Mouse (Mus musculus) erythroblast, embryonic 14.5 days (primary cell): Measurements from ENCODE around the gene Kidins220. TPM values are rescaled to one million over a fixed set of nuclear protein-coding genes. Genes with fewer than 3 reads are reported as not detected.

Experiments used
- H3K27me3 ChIP-seq: 2 replicates; pipeline ENCODE4 v1.6.1; 2012; ENCODE audit warnings: inconsistent platforms; ENCODE audit not compliant: control insufficient read depth
- H3K36me3 ChIP-seq: 2 replicates; pipeline ENCODE4 v1.6.1; 2012; ENCODE audit warnings: mild to moderate bottlenecking, inconsistent platforms; ENCODE audit not compliant: control insufficient read depth
- H3K4me1 ChIP-seq: 2 replicates; pipeline ENCODE4 v1.6.1; 2012; ENCODE audit warnings: inconsistent platforms; ENCODE audit not compliant: control insufficient read depth
- H3K4me3 ChIP-seq: replicated peaks from 2 replicates; pipeline ENCODE3; 2012; ENCODE audit warnings: moderate library complexity, mild to moderate bottlenecking, inconsistent platforms
- H3K9me3 ChIP-seq: 2 replicates; pipeline ENCODE4 v1.6.1; 2012; ENCODE audit warnings: low read length, inconsistent platforms, mixed read lengths; ENCODE audit not compliant: control insufficient read depth
- GATA1 ChIP-seq: IDR thresholded peaks from 2 replicates; pipeline ENCODE4 v1.6.1; 2012; ENCODE audit warnings: low read length, inconsistent platforms, mixed read lengths
- TAL1 ChIP-seq: IDR thresholded peaks from 3 replicates; pipeline ENCODE4 v1.6.1; 2012; ENCODE audit warnings: low read length, inconsistent platforms, mixed read lengths
- polyA plus RNA-seq: library from polyadenylated mRNA; stranded (reverse); fragments of >175 nt; gene quantifications from 2 replicates; pipeline ENCODE4 v1.2.3, GENCODE M21; 2012

Kidins220 gene
- polyA plus RNA-seq, 1 experiment, result 0.32 TPM

GRCm38 (mm10) chr12:25098561-25099312, 124.0 kb downstream of the Kidins220 start:
- TF ChIP-seq GATA1, result no peak
- TF ChIP-seq TAL1, result no peak
- peak overlapping the region; percentile 43 for H3K4me3 ChIP-seq
- H3K36me3 ChIP-seq, result no peaks in the 10 kb centered on the region
- no peaks in the 10 kb centered on the region; the same call in 1 of the 2 replicates for H3K9me3 ChIP-seq
- H3K27me3 ChIP-seq, result peaks cover 87% of the 10 kb centered on the region
- H3K4me1 ChIP-seq, result peaks cover 7% of the 10 kb centered on the region

DNA sequence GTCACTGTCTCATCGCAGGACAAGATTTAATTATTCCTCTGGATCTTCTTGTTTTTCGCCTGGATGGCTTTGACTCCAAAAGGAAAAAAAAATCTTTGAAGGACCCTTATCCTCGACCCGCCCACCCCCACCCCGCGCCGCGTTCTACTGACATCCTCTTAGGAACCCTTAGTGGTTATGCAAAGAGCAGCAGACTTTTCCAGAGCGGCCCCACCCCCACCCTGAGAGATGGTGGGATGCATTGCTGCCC, 124.5 kb downstream of the Kidins220 start:
- H3K9me3 ChIP-seq, result no peaks in the 10 kb centered on the region; the same call in 1 of the 2 replicates
- H3K36me3 ChIP-seq, result no peaks in the 10 kb centered on the region
- peaks cover 82% of the 10 kb centered on the region for H3K27me3 ChIP-seq
- peaks cover 7% of the 10 kb centered on the region for H3K4me1 ChIP-seq
- no peak for TF ChIP-seq GATA1
- TF ChIP-seq TAL1, result no peak
- no peak overlapping the region for H3K4me3 ChIP-seq

GRCm38 (mm10) chr12:25099563-25100408, 125.1 kb downstream of the Kidins220 start:
- Histone ChIP-seq H3K36me3 (no peaks in the 10 kb centered on the region), H3K4me3 (no peak overlapping the region), H3K27me3 (peaks cover 77% of the 10 kb centered on the region), H3K9me3 (no peaks in the 10 kb centered on the region; the same call in 1 of the 2 replicates), H3K4me1 (peaks cover 7% of the 10 kb centered on the region)
- TF ChIP-seq TAL1, result no peak
- TF ChIP-seq GATA1, result no peak

GRCm38 (mm10) chr12:25100411-25101217, 125.9 kb downstream of the Kidins220 start:
- no peak for TF ChIP-seq TAL1
- TF ChIP-seq GATA1, result no peak
- H3K27me3 ChIP-seq, result peaks cover 68% of the 10 kb centered on the region

GRCm38 (mm10) chr12:25101389-25101788, 126.7 kb downstream of the Kidins220 start:
- no peaks in the 10 kb centered on the region for H3K36me3 ChIP-seq
- peaks cover 61% of the 10 kb centered on the region for H3K27me3 ChIP-seq
- no peak for TF ChIP-seq TAL1
- no peak for TF ChIP-seq GATA1
- H3K9me3 ChIP-seq, result no peaks in the 10 kb centered on the region; the same call in 1 of the 2 replicates
- no peaks in the 10 kb centered on the region for H3K4me1 ChIP-seq
- no peak overlapping the region for H3K4me3 ChIP-seq

More at GRCm38 (mm10) chr12:25100411-25101217, 125.9 kb downstream of the Kidins220 start:
- Histone ChIP-seq H3K36me3 (no peaks in the 10 kb centered on the region), H3K4me3 (peak overlapping the region; percentile 22), H3K9me3 (no peaks in the 10 kb centered on the region; the same call in 1 of the 2 replicates), H3K4me1 (peaks cover 5% of the 10 kb centered on the region)

GRCm38 (mm10) chr12:25103911-25104310, 129.2 kb downstream of the Kidins220 start:
- no peaks in the 10 kb centered on the region for H3K9me3 ChIP-seq
- no peaks in the 10 kb centered on the region for H3K36me3 ChIP-seq
- no peak for TF ChIP-seq GATA1
- TF ChIP-seq TAL1, result no peak
- peaks cover 35% of the 10 kb centered on the region for H3K27me3 ChIP-seq
- H3K4me3 ChIP-seq, result no peak overlapping the region
- H3K4me1 ChIP-seq, result no peaks in the 10 kb centered on the region

GRCm38 (mm10) chr12:25104541-25104940, 129.8 kb downstream of the Kidins220 start:
- H3K27me3 ChIP-seq, result peaks cover 29% of the 10 kb centered on the region
- H3K4me1 ChIP-seq, result no peaks in the 10 kb centered on the region
- no peaks in the 10 kb centered on the region for H3K36me3 ChIP-seq
- H3K9me3 ChIP-seq, result no peaks in the 10 kb centered on the region
- H3K4me3 ChIP-seq, result no peak overlapping the region
- TF ChIP-seq GATA1, result no peak
- TF ChIP-seq TAL1, result no peak

DNA sequence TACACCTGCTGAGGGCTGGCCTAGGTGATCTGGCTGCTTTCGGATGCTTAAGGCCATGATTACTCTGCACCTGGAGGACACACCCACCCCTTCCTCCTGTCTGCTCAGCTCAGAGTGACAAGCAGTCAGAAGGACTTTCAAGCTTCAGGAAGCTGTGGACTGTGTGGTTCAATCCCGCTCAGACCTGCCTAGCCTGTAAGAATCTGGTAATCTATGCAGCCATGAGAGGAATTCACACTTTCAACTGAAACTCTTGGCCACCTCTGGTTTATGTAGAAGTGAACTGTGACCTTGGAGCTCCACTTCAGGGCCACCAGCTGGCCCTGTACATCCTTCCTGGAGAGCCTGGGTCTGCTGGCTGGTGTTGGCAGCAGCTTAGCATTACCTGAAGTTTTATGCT, 134.1 kb downstream of the Kidins220 start:
- TF ChIP-seq TAL1 (no peak), GATA1 (no peak)
- Histone ChIP-seq H3K36me3 (no peaks in the 10 kb centered on the region), H3K4me3 (no peak overlapping the region), H3K9me3 (no peaks in the 10 kb centered on the region), H3K4me1 (no peaks in the 10 kb centered on the region), H3K27me3 (no peaks in the 10 kb centered on the region)
